Mouse (Mus musculus) heart, postnatal 10 days (tissue): Measurements from ENCODE around the gene Hs1bp3. TPM values are rescaled to one million over a fixed set of nuclear protein-coding genes. Genes with fewer than 3 reads are reported as not detected.

Experiments used
- DNase-seq, 2 experiments: peaks; one replicate each; pipeline ENCODE4 v3.0.0; 2021
- intact Hi-C: fragments of 180-260 bp; cut with DNase I; formaldehyde crosslinking; loops from one replicate; pipeline ENCODE4 v1.15.1; 2025
- total RNA-seq, 2 experiments: library from RNA; stranded (reverse); gene quantifications; 2 replicates each; pipeline ENCODE4 v1.2.3; 2021

Hs1bp3 gene
- total RNA-seq, 2 experiments from 2014 or later: 11.3 to 15.1 TPM

GRCm38 (mm10) chr12:8387281-8387680 is 74.0 kb downstream of the Hs1bp3 start:
- intact Hi-C loops: loop anchor here (2.0 kb wide), 1 partner anchor 58 kb away; no protein-coding TSS in a partner anchor
- DNase-seq: no peak

GRCm38 (mm10) chr12:8388529-8389414 is 75.5 kb downstream of the Hs1bp3 start:
- no peak for DNase-seq
- intact Hi-C loops: no loop called here

- no peak for DNase-seq
- intact Hi-C loops: no loop called here
Measured at GRCm38 (mm10) chr12:8393226-8393625, 80.0 kb downstream of the Hs1bp3 start.

Other genes starting within 250 kb of the Hs1bp3 start
- 10 to 100 TPM; 26.0 to 30.0 TPM for gene Ldah, start 105.3 kb upstream of the Hs1bp3 start, total RNA-seq
- under 1 TPM in 1 of 2 experiments, not detected in 1; 0.48 TPM for gene Gdf7, start 11.5 kb upstream of the Hs1bp3 start, total RNA-seq
- 100 to 1,000 TPM; 167 to 177 TPM for gene Rhob, start 186.6 kb downstream of the Hs1bp3 start, total RNA-seq